ENCODE assay signal across 17 mouse cellular contexts in genomic region chr10:67529769-67530168, GRCm38 (mm10).
"Had no signal": no experiment of that assay in that cellular context is flagged by ENCODE, and none has a peak within 500 bp of the region (broad histone marks: within the 10 kb centered on the region; RNA-seq: fewer than 3 reads in every experiment).

No protein-coding gene starts in this region.

- H3K4me2 ChIP-seq: neural tube, embryonic 12.5 days; neural tube, embryonic 13.5 days; neural tube, embryonic 15.5 days; stomach, embryonic 15.5 days had no signal

- H3K9ac ChIP-seq: neural tube, embryonic 12.5 days; neural tube, embryonic 13.5 days; neural tube, embryonic 15.5 days; stomach, embryonic 15.5 days had no signal

- H3K4me3 ChIP-seq: neural tube, embryonic 12.5 days; neural tube, embryonic 13.5 days; neural tube, embryonic 15.5 days; stomach, embryonic 15.5 days had no signal

- H3K9me3 ChIP-seq: neural tube, embryonic 12.5 days; neural tube, embryonic 13.5 days; neural tube, embryonic 15.5 days; stomach, embryonic 15.5 days had no signal

- DNase-seq: retina, postnatal 1 day; right cerebral cortex, adult 18-20 months; right cerebral cortex, postnatal 14 days; right cerebral cortex, postnatal 25 days; right cerebral cortex, postnatal 4 days; spleen, adult 18-20 months; thymus, adult 18-20 months; thymus, adult 2 months; thymus, postnatal 14 days; thymus, postnatal 25 days; thymus, postnatal 36 days; thymus, postnatal 4 days had no signal

- H3K4me1 ChIP-seq: neural tube, embryonic 12.5 days; neural tube, embryonic 13.5 days; neural tube, embryonic 15.5 days had no signal

- H3K27ac ChIP-seq: neural tube, embryonic 12.5 days; neural tube, embryonic 13.5 days; neural tube, embryonic 15.5 days; stomach, embryonic 15.5 days; stomach, postnatal 0 days had no signal

- H3K36me3 ChIP-seq: neural tube, embryonic 12.5 days; neural tube, embryonic 13.5 days; neural tube, embryonic 15.5 days; stomach, embryonic 15.5 days had no signal
